Mouse (Mus musculus) splenic B cell, adult 2 months (primary cell): ENCODE measurements at regions not wholly inside any gene's neighbourhood (a gene's known extent, or its start where the extent isn't known, plus 50 kb on each side); places are given as distances from the start of the nearest gene placed in this dataset.

ENCODE experiments used
- DNase-seq: peaks from one replicate; pipeline ENCODE4 v3.0.0-alpha.2; 2011; ENCODE audit warnings: low read depth, low spot score
- H3K27me3 ChIP-seq: 2 replicates; pipeline ENCODE4 v1.6.1; 2012; ENCODE audit warnings: mild to moderate bottlenecking, low read length, moderate library complexity, mixed read lengths; ENCODE audit not compliant: control insufficient read depth, poor library complexity, insufficient read depth, severe bottlenecking
- H3K36me3 ChIP-seq: 2 replicates; pipeline ENCODE4 v1.6.1; 2012; ENCODE audit warnings: mild to moderate bottlenecking, low read length, moderate library complexity, mixed read lengths; ENCODE audit not compliant: control insufficient read depth, poor library complexity, insufficient read depth, severe bottlenecking

GRCm38 (mm10) chr13:99577686-99578085 is 61.3 kb upstream of the Map1b start:
- no peak for DNase-seq
- H3K27me3 ChIP-seq = no peaks in the 10 kb centered on the region
- no peaks in the 10 kb centered on the region for H3K36me3 ChIP-seq

- H3K36me3 ChIP-seq = no peaks in the 10 kb centered on the region
- H3K27me3 ChIP-seq = no peaks in the 10 kb centered on the region
- no peak for DNase-seq
Observed at GRCm38 (mm10) chr13:99573021-99573420, 56.7 kb upstream of the Map1b start.

GRCm38 (mm10) chr13:99572381-99572780 is 56.0 kb upstream of the Map1b start:
- Histone ChIP-seq H3K36me3 (no peaks in the 10 kb centered on the region), H3K27me3 (no peaks in the 10 kb centered on the region)
- DNase-seq = no peak
